Mouse (Mus musculus) forebrain, embryonic 14.5 days (tissue): ENCODE data around the gene Zcchc4. TPM values are rescaled to one million over a fixed set of nuclear protein-coding genes. Genes with fewer than 3 reads are reported as not detected.

Experiments used
- ATAC-seq: fragments of 200-750 bp; cut with Nextera tagmentation; 2 replicates; pipeline ENCODE4 v1.8.0; 2017; ENCODE audit warnings: mild to moderate bottlenecking, moderate library complexity
- DNase-seq: peaks from one replicate; pipeline ENCODE4 v3.0.0-alpha.2; 2015; ENCODE audit warnings: low spot score
- H3K27ac ChIP-seq: fragments of 300-500 bp; sonication (generic); 2 replicates; pipeline ENCODE4 v1.5.1; 2014; ENCODE audit warnings: low read depth, mild to moderate bottlenecking, control low read depth, low read length, moderate library complexity
- H3K27me3 ChIP-seq: fragments of 300-500 bp; sonication (generic); replicated peaks from 2 replicates; pipeline ENCODE4 v1.6.1; 2014; ENCODE audit warnings: low read length, control low read depth, mixed read lengths; ENCODE audit not compliant: control insufficient read depth, insufficient read depth
- H3K36me3 ChIP-seq: fragments of 300-500 bp; sonication (generic); 2 replicates; pipeline ENCODE4 v1.6.1; 2014; ENCODE audit warnings: low read length, control low read depth; ENCODE audit not compliant: control insufficient read depth, insufficient read depth
- H3K4me1 ChIP-seq: fragments of 300-500 bp; sonication (generic); 2 replicates; pipeline ENCODE4 v1.6.1; 2014; ENCODE audit warnings: antibody characterized with exemption, low read length, control low read depth; ENCODE audit not compliant: control insufficient read depth, insufficient read depth
- H3K4me2 ChIP-seq: fragments of 300-500 bp; sonication (generic); 2 replicates; pipeline ENCODE4 v1.6.1; 2014; ENCODE audit warnings: mild to moderate bottlenecking, control low read depth, low read length
- H3K4me3 ChIP-seq: fragments of 300-500 bp; sonication (generic); 2 replicates; pipeline ENCODE4 v1.5.1; 2014; ENCODE audit warnings: low read depth, low read length, control low read depth
- H3K9ac ChIP-seq: fragments of 300-500 bp; sonication (generic); 2 replicates; pipeline ENCODE4 v1.6.1; 2014; ENCODE audit warnings: mild to moderate bottlenecking, low read length, control low read depth, moderate library complexity
- H3K9me3 ChIP-seq: fragments of 300-500 bp; sonication (generic); replicated peaks from 2 replicates; pipeline ENCODE4 v1.6.1; 2016; ENCODE audit warnings: low read length, control low read depth, mixed read lengths; ENCODE audit not compliant: control insufficient read depth
- WGBS: fragments of 180-500 bp; shearing (Covaris S2); extraction: QIAGEN DNeasy Blood & Tissue Kit; methylation state at CpG from one replicate; pipeline ENCODE4 v1.1.7; 2014; 5-methylcytosine and 5-hydroxymethylcytosine counted together
- polyA plus RNA-seq: library from polyadenylated mRNA; unstranded; fragments of >200 nt; fragmentation: Nextera tagmentation; extraction: Ambion mirVana; gene quantifications from 2 replicates; pipeline ENCODE4 v1.2.1, GENCODE M21; 2014

Zcchc4 gene
- polyA plus RNA-seq, 1 experiment from 2014 or later: 9.8 TPM

DNA sequence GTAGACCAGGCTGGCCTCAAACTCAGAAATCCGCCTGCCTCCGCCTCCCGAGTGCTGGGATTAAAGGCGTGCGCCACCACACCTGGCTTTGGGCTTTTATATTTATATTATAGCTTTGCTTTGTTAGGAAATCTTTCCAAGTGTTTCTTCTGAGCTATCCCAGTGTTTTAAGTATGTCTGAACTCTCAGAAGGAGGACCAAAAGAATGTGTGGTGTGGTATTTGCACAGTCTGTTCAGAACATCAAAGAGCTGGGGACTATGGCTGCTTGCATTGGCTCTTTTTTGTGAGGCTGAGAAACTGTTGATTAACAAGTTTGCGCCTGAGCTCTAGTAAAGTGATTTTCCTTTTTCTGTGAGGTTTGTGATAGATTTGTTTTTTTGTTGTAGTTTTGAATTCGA lies 69.1 kb downstream of the Zcchc4 start:
- 98% methylated on average over 7 of the region's 7 CpGs for WGBS
- Histone ChIP-seq H3K27ac (no peak overlapping the region), H3K4me1 (no peaks in the 10 kb centered on the region), H3K9me3 (no peaks in the 10 kb centered on the region), H3K4me2 (no peak overlapping the region), H3K9ac (no peak overlapping the region), H3K36me3 (peaks cover 84% of the 10 kb centered on the region), H3K4me3 (no peak overlapping the region), H3K27me3 (no peaks in the 10 kb centered on the region)
- DNase-seq: no peak
- ATAC-seq: no peak

DNA sequence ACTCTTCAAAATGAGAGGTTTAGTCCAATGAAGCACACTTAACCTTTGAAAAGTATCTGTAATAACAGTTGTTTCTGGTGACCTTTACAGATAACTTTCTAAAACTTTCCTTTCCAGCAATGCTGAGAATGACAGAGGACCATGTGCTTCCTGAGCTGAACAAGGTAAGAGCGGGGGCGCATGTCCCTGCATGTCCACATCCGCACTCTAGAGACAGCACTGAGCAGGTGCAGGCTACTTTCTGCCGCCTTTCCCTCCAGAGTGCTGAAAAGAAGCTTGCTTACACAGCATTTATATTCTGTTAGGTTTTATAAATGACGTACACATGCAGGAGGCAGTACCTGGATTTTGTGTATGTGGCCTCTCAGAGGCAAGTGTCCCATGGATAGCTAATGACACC lies 80.5 kb downstream of the Zcchc4 start:
- H3K4me1 ChIP-seq: no peaks in the 10 kb centered on the region
- H3K27ac ChIP-seq: no peak overlapping the region
- DNase-seq (no peak), ATAC-seq (no peak)
- WGBS: 88% methylated on average over 5 of the region's 5 CpGs
- no peak overlapping the region for H3K9ac ChIP-seq
- peaks cover 73% of the 10 kb centered on the region for H3K36me3 ChIP-seq
- no peaks in the 10 kb centered on the region for H3K27me3 ChIP-seq
- H3K9me3 ChIP-seq: no peaks in the 10 kb centered on the region
- H3K4me2 ChIP-seq: no peak overlapping the region
- H3K4me3 ChIP-seq: no peak overlapping the region

DNA sequence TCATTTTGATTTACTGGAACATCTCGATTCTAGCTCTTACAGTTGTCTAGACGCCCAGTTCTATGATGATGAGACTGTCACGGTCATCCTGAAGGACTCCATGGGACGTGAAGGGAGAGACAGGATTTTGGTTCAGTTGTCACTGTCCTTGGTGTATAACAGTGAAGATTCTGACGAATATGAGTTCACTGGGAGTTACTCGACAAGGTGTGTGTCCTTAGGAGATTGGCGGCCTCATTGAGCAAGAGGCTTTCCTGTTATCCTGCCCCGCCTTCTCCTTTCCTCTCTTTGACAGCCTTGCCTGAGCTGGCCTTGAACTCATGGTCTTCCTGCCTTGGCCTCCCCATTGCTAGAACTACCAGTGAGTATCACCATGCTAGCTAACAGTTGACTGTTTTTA lies 89.2 kb downstream of the Zcchc4 start:
- no peaks in the 10 kb centered on the region for H3K27me3 ChIP-seq
- peaks cover 90% of the 10 kb centered on the region for H3K36me3 ChIP-seq
- no peak for ATAC-seq
- H3K4me2 ChIP-seq: no peak overlapping the region
- no peak overlapping the region for H3K9ac ChIP-seq
- H3K4me1 ChIP-seq: no peaks in the 10 kb centered on the region
- 93% methylated on average over 8 of the region's 8 CpGs for WGBS
- H3K27ac ChIP-seq: no peak overlapping the region
- no peak overlapping the region for H3K4me3 ChIP-seq
- H3K9me3 ChIP-seq: no peaks in the 10 kb centered on the region
- no peak for DNase-seq

DNA sequence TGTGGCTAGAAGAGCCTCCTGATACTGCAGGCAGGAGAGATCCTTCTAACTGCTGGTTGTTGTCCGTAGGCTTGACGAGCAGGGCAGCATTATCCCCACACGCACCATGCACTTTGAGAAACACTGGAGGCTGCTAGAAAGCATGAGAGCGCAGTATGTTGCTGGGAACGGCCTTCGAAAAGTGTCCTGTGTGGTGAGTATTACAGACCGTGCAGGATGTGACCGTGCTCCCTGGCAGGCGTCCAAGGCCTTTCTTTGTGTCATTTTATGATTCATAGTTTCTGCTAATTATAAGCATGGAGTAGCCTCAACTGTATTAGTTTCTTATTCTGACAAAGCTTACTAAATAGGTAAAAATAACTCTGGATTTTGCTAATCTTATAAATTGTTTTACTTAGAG lies 90.6 kb downstream of the Zcchc4 start:
- H3K4me3 ChIP-seq: no peak overlapping the region
- no peak for DNase-seq
- ATAC-seq: no peak
- H3K27me3 ChIP-seq: no peaks in the 10 kb centered on the region
- H3K36me3 ChIP-seq: peaks cover 82% of the 10 kb centered on the region
- no peaks in the 10 kb centered on the region for H3K9me3 ChIP-seq
- H3K27ac ChIP-seq: no peak overlapping the region
- H3K4me1 ChIP-seq: no peaks in the 10 kb centered on the region
- H3K9ac ChIP-seq: no peak overlapping the region
- H3K4me2 ChIP-seq: no peak overlapping the region
- WGBS: 76% methylated on average over 9 of the region's 9 CpGs

DNA sequence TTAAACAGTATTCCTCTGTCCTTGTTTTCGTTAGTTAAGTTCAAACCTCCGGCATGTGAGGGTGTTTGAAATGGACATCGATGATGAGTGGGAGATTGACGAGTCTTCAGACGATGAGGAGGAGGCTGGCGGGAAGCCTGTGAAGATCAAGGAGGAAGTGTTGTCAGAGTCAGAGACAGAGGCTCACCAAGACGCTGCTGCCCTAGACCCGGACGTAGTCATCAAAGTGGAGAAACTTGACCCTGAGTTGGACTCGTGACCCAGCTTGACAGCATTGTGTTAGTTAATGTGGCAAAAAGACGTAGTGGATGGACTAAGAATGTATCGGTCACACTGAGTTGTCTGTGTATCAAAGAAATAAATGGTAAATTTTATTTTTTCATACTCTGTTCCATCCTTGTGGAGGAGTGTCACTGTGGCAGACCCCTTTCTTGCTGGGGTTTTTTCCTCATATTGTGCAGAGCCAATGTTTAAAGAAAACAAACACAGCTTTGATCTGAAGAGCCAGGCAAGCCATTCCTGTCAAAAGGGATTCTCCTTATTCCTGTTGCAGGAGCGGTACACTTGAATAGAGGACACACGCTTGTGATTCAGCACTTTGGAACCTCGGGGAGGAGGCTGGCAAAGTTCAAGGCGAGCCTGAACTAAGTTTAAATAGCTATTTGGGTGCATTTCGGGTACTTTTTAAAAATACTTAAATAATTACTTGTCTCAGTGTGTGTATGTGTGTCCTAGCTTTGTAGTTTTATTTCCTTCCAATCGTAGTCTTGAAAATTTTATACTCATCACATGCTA lies 91.3 kb downstream of the Zcchc4 start:
- ATAC-seq: no peak
- no peak overlapping the region for H3K4me2 ChIP-seq
- no peak overlapping the region for H3K9ac ChIP-seq
- no peak for DNase-seq
- H3K9me3 ChIP-seq: no peaks in the 10 kb centered on the region
- H3K4me1 ChIP-seq: no peaks in the 10 kb centered on the region
- no peaks in the 10 kb centered on the region for H3K27me3 ChIP-seq
- H3K36me3 ChIP-seq: peaks cover 76% of the 10 kb centered on the region
- 89% methylated on average over 18 of the region's 18 CpGs for WGBS
- no peak overlapping the region for H3K4me3 ChIP-seq
- no peak overlapping the region for H3K27ac ChIP-seq

DNA sequence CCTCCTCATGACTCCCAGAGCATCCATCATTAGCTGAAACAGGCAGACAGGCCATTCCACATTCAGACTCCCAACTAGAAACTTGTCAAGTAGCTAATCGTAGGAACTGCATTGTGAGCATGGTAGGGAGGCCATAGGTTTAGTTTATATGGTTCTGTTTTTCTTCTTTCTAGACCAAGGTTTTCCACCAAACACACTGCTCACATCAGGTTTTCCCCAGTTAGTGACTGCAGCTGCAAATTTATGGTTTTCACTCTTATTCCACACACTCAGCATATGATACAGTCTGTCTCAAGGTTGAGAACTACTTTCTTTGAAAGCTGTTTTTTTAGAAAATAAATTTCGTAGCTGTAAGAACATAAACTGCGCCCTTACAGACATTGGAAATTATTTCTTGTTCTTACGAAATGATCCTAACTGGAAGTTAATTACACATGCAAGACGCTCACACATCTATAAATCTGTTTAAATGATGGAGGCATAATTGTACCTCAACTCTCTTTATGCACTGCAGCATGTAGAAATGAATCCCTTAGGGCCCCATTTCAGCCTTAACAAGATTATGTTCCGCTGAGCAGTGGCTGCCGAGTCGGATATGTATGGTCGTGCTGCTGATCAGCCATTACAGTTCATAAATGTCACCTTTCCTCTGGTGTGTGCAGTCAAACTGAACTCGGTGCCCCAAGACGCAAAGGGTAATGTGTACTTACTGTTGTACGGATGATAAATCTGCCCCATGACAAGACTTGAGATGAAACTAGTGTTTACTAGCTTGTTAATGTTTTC lies 93.9 kb downstream of the Zcchc4 start:
- WGBS: 88% methylated on average over 12 of the region's 12 CpGs
- no peaks in the 10 kb centered on the region for H3K27me3 ChIP-seq
- H3K4me3 ChIP-seq: no peak overlapping the region
- ATAC-seq (no peak), DNase-seq (no peak)
- H3K27ac ChIP-seq: no peak overlapping the region
- peaks cover 55% of the 10 kb centered on the region for H3K36me3 ChIP-seq
- no peak overlapping the region for H3K4me2 ChIP-seq
- H3K4me1 ChIP-seq: no peaks in the 10 kb centered on the region
- H3K9me3 ChIP-seq: no peaks in the 10 kb centered on the region
- H3K9ac ChIP-seq: no peak overlapping the region

DNA sequence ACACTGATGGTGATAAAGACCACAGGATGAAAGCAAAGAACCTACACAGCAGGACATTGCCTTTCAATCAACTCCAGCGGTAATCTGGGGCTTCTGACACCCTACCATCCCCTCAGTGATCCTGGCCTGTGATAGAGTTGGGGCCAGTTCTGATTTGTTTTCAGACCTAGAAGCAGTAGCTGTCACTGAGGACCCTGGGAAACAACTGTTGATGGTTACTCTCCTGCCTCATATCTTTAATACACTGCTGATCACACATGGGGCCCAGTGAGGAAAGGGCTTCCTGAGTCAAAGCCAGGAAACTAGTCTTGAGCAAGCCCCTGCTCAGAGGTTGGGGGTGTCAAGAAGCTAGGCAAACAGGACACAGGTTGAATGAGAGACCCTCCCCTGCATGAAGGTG lies 96.3 kb downstream of the Zcchc4 start:
- no peak overlapping the region for H3K4me2 ChIP-seq
- H3K9ac ChIP-seq: no peak overlapping the region
- DNase-seq (no peak), ATAC-seq (no peak)
- H3K4me3 ChIP-seq: no peak overlapping the region
- H3K27ac ChIP-seq: no peak overlapping the region
- H3K9me3 ChIP-seq: no peaks in the 10 kb centered on the region
- no peaks in the 10 kb centered on the region for H3K4me1 ChIP-seq
- H3K36me3 ChIP-seq: peaks cover 33% of the 10 kb centered on the region
- WGBS: 12% methylated on average over 1 of the region's 1 CpGs
- H3K27me3 ChIP-seq: no peaks in the 10 kb centered on the region

DNA sequence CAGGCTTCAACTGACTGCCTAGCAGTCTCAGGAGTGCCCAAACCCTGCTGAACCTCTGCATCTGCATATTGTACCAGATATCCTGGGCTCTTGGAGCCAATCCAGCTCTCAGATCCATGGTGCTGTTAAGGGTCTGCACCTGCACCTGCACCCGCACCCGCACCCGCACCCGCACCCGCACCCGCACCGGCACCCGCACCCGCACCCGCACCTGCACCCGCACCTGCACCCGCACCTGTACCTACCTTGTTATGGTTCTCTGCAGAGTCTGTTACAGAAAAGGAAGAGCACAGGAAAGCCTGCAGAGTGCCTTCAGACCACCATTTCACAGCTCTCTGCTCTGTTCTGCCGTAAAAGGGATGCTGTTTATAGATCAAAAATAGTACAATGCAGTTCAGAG lies 96.8 kb downstream of the Zcchc4 start:
- 95% methylated on average over 13 of the region's 13 CpGs for WGBS
- Histone ChIP-seq H3K27me3 (no peaks in the 10 kb centered on the region), H3K36me3 (peaks cover 29% of the 10 kb centered on the region), H3K4me3 (no peak overlapping the region), H3K27ac (no peak overlapping the region), H3K4me1 (no peaks in the 10 kb centered on the region), H3K9me3 (no peaks in the 10 kb centered on the region), H3K4me2 (no peak overlapping the region), H3K9ac (no peak overlapping the region)
- ATAC-seq (no peak), DNase-seq (no peak)
